Mouse (Mus musculus): ENCODE measurements around the gene Gm17334.

The Gm17334 gene

DNA sequence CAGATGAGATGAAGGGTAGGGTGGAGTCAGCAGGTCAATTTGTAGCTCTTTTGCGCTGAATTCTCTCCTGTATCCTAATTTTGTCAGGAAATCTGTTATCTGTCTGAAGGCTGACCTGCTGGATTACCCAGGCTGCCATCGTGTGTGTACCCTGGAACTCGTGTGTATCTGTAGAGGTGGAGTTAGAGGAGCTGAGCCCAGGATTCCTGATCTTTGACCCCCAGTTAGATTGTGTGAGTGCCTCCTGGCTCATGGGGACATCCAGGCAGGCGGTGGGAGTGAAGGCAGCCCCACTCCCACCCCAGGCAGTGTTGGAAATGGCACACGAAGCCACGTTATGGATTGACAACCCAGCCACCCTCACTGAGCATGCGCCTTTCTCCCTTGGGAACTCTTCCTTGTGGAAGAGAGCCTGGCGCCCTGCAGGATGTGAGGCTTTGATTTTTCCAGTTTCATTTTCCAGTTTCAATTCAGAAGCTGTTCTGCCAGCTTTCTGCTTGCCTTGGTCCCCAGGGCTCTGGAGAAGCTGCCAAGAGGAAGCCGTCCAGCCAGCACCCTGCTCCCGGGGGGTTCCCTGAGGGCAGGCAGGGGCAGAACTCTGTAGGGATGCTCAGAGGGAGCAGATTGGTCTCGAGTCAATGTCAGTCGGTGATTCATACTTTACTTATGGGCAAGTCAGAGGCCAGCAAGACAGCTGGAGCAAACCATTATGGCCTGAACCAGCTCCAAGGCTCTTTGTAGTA, 23.6 kb upstream of the Gm17334 start:
- DNase-seq, result peak; percentile 70 to 86

GRCm38 (mm10) chr11:53795813-53796212, 22.8 kb upstream of the Gm17334 start:
- no peak for DNase-seq

GRCm38 (mm10) chr11:53794671-53795557, 21.9 kb upstream of the Gm17334 start:
- peak; percentile 75 to 84 for DNase-seq

DNA sequence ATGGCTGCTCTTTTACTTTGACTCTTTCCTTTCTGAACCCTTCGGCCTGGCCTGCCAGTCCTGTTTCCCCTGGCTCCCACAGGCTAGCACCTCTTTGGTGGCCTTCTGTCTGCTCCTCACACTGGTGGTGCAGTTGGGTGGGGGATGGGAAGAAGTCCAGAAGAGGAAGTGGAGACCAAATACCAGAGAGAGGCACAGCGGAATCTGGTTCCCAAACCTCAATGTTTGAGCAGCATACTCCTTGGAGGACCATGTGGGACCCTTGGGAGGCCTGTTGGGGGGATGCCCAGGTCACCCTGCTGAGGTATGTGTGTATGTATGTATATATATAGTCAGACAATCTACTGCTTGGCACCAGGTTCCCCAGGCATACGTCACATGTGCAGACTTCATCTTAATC, 21.0 kb upstream of the Gm17334 start:
- peak in 1 of 2 experiments; percentile 57 for DNase-seq

DNA sequence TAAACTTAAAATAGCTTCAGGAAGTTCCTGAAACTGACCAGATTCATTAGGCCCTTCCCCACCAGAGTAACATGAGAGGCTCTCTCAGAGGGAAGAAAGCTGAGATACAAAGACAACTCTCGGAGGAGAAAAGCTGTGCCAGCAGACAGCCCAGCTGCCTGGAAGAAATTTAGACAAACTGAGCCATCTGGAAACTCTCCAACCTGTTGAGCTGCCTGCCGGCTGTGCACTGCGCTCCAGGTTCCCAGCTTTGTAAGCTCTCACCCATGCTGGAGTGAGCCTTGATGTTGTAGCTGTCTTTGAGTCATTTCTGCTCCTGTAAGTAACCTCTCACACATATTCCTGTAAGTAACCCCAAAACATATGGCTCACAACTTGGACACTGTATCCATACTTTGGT, 20.0 kb upstream of the Gm17334 start:
- DNase-seq, result no peak

- DNase-seq, result no peak
These were observed 16.3 kb upstream of the Gm17334 start for GRCm38 (mm10) chr11:53789277-53789676.

DNA sequence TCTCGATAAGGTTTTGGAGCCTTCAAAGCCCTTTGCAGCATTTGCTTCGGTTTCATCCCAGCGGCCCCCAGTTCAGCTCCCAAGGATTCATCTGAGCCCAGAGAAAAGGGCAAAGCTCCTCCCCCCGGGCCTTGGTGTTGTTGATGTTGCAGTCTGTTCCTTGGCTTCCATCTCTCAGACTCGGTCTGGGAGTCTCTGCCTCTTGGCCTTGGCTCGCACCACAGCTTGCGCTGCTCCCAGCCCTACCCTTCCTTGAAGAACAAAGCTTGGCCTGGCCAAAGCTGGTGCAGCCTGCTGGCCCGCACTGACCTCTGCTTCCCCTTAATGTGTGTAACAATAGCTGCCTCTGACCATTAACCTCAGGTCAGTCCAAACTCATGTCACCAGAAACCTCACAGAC, 15.2 kb upstream of the Gm17334 start:
- DNase-seq, result peak; percentile 60 to 81

- DNase-seq, result peak; percentile 46 to 61
These were observed 13.4 kb upstream of the Gm17334 start for GRCm38 (mm10) chr11:53786058-53787031.

- DNase-seq, result no peak
These were observed 12.4 kb upstream of the Gm17334 start for GRCm38 (mm10) chr11:53785311-53785936.

DNA sequence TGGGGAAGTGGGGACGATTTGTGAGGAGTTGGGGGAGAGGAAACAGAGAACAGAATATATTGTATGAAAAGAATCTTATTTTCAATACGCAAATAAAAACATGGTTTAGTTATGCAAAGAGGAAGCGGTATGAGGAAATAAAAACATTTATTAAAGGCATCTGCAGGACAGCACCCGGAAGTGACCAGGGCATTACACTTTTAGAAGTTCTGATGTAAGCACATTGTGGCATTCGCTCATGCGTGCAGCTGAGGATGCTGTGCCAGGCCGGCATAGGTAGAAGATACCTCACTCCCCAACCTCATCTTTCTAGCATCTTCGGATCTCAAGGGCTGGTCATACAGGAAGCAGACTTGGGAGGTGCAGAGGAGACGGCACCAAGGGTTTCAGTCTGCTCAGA, 10.3 kb upstream of the Gm17334 start:
- DNase-seq, result no peak

GRCm38 (mm10) chr11:53781964-53782363, 9.0 kb upstream of the Gm17334 start:
- DNase-seq, result peak in 1 of 2 experiments; percentile 65

GRCm38 (mm10) chr11:53781201-53781775, 8.3 kb upstream of the Gm17334 start:
- no peak for DNase-seq

DNA sequence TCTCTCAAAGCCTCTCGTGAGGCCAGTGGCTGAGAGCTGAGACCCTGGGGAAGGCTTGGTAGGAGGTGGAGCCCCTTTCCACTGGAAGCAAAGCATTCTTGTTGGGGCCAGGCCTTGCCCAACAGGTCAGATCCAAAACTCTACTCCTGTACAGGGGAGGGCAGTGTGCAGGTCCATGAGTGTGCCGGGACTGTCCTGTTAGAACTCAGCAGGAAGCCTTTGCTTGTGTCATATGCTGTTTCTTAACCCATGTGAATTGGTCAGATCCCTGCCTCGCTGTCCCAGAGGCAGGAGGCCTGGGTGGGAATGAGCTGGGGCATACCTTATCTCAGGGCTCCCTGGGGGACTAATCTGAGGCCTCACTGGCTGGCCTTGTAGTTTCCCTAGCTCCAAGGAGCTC, 7.3 kb upstream of the Gm17334 start:
- no peak for DNase-seq

- DNase-seq, result no peak
These were observed 6.8 kb upstream of the Gm17334 start for GRCm38 (mm10) chr11:53779808-53780207.

DNA sequence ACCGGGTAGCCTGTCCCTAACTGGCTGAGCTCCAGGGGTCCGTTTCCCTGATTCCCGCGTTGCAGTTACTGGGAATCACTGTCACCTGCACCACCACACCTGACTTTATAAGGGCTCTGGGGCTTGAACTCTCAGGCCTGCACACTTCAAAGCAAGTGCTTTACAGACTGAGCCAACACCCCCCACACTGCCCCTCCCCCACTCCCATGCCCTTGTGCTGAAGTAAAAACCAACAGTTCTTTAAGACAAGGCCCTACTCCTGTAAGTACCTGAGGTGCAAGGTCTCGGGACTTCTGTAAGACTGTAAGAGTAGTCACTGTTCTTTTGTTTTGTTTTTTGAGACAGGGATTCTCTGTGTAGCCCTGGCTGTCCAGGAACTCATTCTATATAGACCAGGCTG, 5.5 kb upstream of the Gm17334 start:
- DNase-seq, result no peak

DNA sequence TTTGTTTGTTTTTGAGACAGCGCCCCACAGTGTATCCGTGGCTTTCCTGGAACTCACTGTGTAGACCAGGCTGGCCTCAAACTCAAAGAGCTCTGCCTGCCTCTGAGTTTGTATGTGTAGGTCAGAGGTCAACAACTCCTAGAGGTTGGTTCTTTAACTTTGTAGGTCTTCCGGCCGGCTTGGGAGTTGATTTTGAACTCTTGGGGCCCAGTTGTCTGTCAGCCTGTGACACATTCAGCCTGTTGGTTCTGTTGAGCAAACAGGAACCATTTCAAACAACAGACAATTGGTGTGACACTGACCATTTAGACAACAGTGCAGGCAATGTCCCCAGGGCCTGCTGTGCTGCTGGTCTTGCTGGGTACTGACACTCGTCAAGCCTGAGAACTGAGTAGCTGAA, 4.7 kb upstream of the Gm17334 start:
- no peak for DNase-seq

GRCm38 (mm10) chr11:53774659-53775255, 1.8 kb upstream of the Gm17334 start:
- DNase-seq, result no peak

GRCm38 (mm10) chr11:53773641-53774360, 814 bp upstream of the Gm17334 start:
- no peak for DNase-seq

DNA sequence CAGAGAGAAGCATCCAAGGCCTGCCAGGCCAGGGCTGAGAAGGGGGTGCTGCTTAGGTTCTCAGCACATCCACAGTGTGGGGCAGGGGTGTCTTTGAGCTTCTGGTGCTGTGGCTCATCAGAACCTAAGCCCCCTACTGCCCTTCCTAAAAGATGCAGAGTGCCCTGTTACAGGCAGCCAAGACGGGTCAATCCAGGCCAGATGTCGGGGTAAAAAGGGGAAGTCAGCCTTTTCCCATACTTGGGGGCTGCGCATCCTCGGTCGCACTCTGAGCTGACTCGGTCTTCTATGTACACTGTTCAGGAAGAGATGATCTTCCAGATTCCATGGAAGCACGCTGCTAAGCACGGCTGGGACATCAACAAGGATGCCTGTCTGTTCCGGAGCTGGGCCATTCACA, 451 bp downstream of the Gm17334 start:
- no peak for DNase-seq

- DNase-seq, result no peak
These were observed 1.8 kb downstream of the Gm17334 start for GRCm38 (mm10) chr11:53771001-53771744.

All from lung, postnatal 4 days (tissue).